Mouse (Mus musculus): ENCODE measurements at regions not wholly inside any gene's neighbourhood (a gene's known extent, or its start where the extent isn't known, plus 50 kb on each side); places are given as distances from the start of the nearest gene placed in this dataset.

GRCm38 (mm10) chr3:136531604-136532003 lies 138.3 kb upstream of the Ppp3ca start:
- Histone ChIP-seq H3K9me3 (ENCODE audit: control insufficient read depth, insufficient read depth, low read depth, low read length) (no peaks in the 10 kb centered on the region), H3K4me1 (ENCODE audit: control insufficient read depth in 2 of 2, insufficient read depth in 2 of 2, low read length in 2 of 2, poor library complexity in 1 of 2) (no peaks in the 10 kb centered on the region), H3K36me3 (ENCODE audit: control insufficient read depth, insufficient read depth, low read length, poor library complexity, severe bottlenecking) (no peaks in the 10 kb centered on the region), H3K4me3 (ENCODE audit: insufficient read depth in 1 of 2, low read depth in 1 of 2, low read length in 2 of 2, poor library complexity in 1 of 2, severe bottlenecking in 1 of 2) (no peak overlapping the region), H3K27ac (ENCODE audit: insufficient read depth, low read depth, low read length, poor library complexity, severe bottlenecking) (no peak overlapping the region), H3K9ac (ENCODE audit: insufficient read depth, low read depth, low read length, poor library complexity, severe bottlenecking) (no peak overlapping the region)
- TF ChIP-seq ZNF384 (IDR thresholded peaks at IDR 0.05; ENCODE audit: low read depth, low read length) (no peak), MAFK (IDR thresholded peaks at IDR 0.05; ENCODE audit: insufficient read depth, low read depth, low read length) (no peak), HCFC1 (IDR thresholded peaks at IDR 0.05; ENCODE audit: borderline replicate concordance, insufficient read depth, low read length) (no peak), CHD2 (IDR thresholded peaks at IDR 0.05; ENCODE audit: low read depth, low read length) (no peak), ZC3H11A (IDR thresholded peaks at IDR 0.05; ENCODE audit: borderline replicate concordance, low read depth, low read length) (no peak)
- no peak for DNase-seq (ENCODE audit: low read depth, low spot score)
- in situ Hi-C loops (cut with MboI; ENCODE audit: low sequenced_read_pairs in 2 of 2, unreplicated experiment in 2 of 2) = no loop called here

- H3K9me3 ChIP-seq (ENCODE audit: control insufficient read depth, insufficient read depth, low read depth, low read length) = no peaks in the 10 kb centered on the region
- H3K4me1 ChIP-seq (ENCODE audit: control insufficient read depth in 2 of 2, insufficient read depth in 2 of 2, low read length in 2 of 2, poor library complexity in 1 of 2) = no peaks in the 10 kb centered on the region
- H3K36me3 ChIP-seq (ENCODE audit: control insufficient read depth, insufficient read depth, low read length, poor library complexity, severe bottlenecking) = no peaks in the 10 kb centered on the region
- no peak for DNase-seq (ENCODE audit: low read depth, low spot score)
- no peak overlapping the region for H3K9ac ChIP-seq (ENCODE audit: insufficient read depth, low read depth, low read length, poor library complexity, severe bottlenecking)
- H3K4me3 ChIP-seq (ENCODE audit: insufficient read depth in 1 of 2, low read depth in 1 of 2, low read length in 2 of 2, poor library complexity in 1 of 2, severe bottlenecking in 1 of 2) = no peak overlapping the region
- in situ Hi-C loops (cut with MboI; ENCODE audit: low sequenced_read_pairs in 2 of 2, unreplicated experiment in 2 of 2) = no loop called here
- H3K27ac ChIP-seq (ENCODE audit: insufficient read depth, low read depth, low read length, poor library complexity, severe bottlenecking) = no peak overlapping the region
- TF ChIP-seq ZC3H11A (IDR thresholded peaks at IDR 0.05; ENCODE audit: borderline replicate concordance, low read depth, low read length) = no peak
- no peak for TF ChIP-seq MAFK (IDR thresholded peaks at IDR 0.05; ENCODE audit: insufficient read depth, low read depth, low read length)
- no peak for TF ChIP-seq HCFC1 (IDR thresholded peaks at IDR 0.05; ENCODE audit: borderline replicate concordance, insufficient read depth, low read length)
- no peak for TF ChIP-seq CHD2 (IDR thresholded peaks at IDR 0.05; ENCODE audit: low read depth, low read length)
- TF ChIP-seq ZNF384 (IDR thresholded peaks at IDR 0.05; ENCODE audit: low read depth, low read length) = no peak
Measured at GRCm38 (mm10) chr3:136508575-136508974, 161.3 kb upstream of the Ppp3ca start.

GRCm38 (mm10) chr3:136507070-136507469 lies 162.9 kb upstream of the Ppp3ca start:
- Histone ChIP-seq H3K4me1 (ENCODE audit: control insufficient read depth in 2 of 2, insufficient read depth in 2 of 2, low read length in 2 of 2, poor library complexity in 1 of 2) (no peaks in the 10 kb centered on the region), H3K9ac (ENCODE audit: insufficient read depth, low read depth, low read length, poor library complexity, severe bottlenecking) (no peak overlapping the region), H3K9me3 (ENCODE audit: control insufficient read depth, insufficient read depth, low read depth, low read length) (no peaks in the 10 kb centered on the region), H3K4me3 (ENCODE audit: insufficient read depth in 1 of 2, low read depth in 1 of 2, low read length in 2 of 2, poor library complexity in 1 of 2, severe bottlenecking in 1 of 2) (no peak overlapping the region), H3K27ac (ENCODE audit: insufficient read depth, low read depth, low read length, poor library complexity, severe bottlenecking) (no peak overlapping the region), H3K36me3 (ENCODE audit: control insufficient read depth, insufficient read depth, low read length, poor library complexity, severe bottlenecking) (no peaks in the 10 kb centered on the region)
- no peak for TF ChIP-seq ZC3H11A (IDR thresholded peaks at IDR 0.05; ENCODE audit: borderline replicate concordance, low read depth, low read length)
- TF ChIP-seq CHD2 (IDR thresholded peaks at IDR 0.05; ENCODE audit: low read depth, low read length) = no peak
- no peak for TF ChIP-seq ZNF384 (IDR thresholded peaks at IDR 0.05; ENCODE audit: low read depth, low read length)
- no peak for TF ChIP-seq HCFC1 (IDR thresholded peaks at IDR 0.05; ENCODE audit: borderline replicate concordance, insufficient read depth, low read length)
- TF ChIP-seq MAFK (IDR thresholded peaks at IDR 0.05; ENCODE audit: insufficient read depth, low read depth, low read length) = no peak
- DNase-seq (ENCODE audit: low read depth, low spot score) = no peak
- in situ Hi-C loops (cut with MboI; ENCODE audit: low sequenced_read_pairs in 2 of 2, unreplicated experiment in 2 of 2) = no loop called here

- DNase-seq (ENCODE audit: low read depth, low spot score) = no peak
- no peak for TF ChIP-seq MAFK (IDR thresholded peaks at IDR 0.05; ENCODE audit: insufficient read depth, low read depth, low read length)
- TF ChIP-seq HCFC1 (IDR thresholded peaks at IDR 0.05; ENCODE audit: borderline replicate concordance, insufficient read depth, low read length) = no peak
- no peak for TF ChIP-seq ZC3H11A (IDR thresholded peaks at IDR 0.05; ENCODE audit: borderline replicate concordance, low read depth, low read length)
- TF ChIP-seq CHD2 (IDR thresholded peaks at IDR 0.05; ENCODE audit: low read depth, low read length) = no peak
- no peak for TF ChIP-seq ZNF384 (IDR thresholded peaks at IDR 0.05; ENCODE audit: low read depth, low read length)
- no peak overlapping the region for H3K4me3 ChIP-seq (ENCODE audit: insufficient read depth in 1 of 2, low read depth in 1 of 2, low read length in 2 of 2, poor library complexity in 1 of 2, severe bottlenecking in 1 of 2)
- no peaks in the 10 kb centered on the region for H3K36me3 ChIP-seq (ENCODE audit: control insufficient read depth, insufficient read depth, low read length, poor library complexity, severe bottlenecking)
- no peaks in the 10 kb centered on the region for H3K4me1 ChIP-seq (ENCODE audit: control insufficient read depth in 2 of 2, insufficient read depth in 2 of 2, low read length in 2 of 2, poor library complexity in 1 of 2)
- in situ Hi-C loops (cut with MboI; ENCODE audit: low sequenced_read_pairs in 2 of 2, unreplicated experiment in 2 of 2) = no loop called here
- no peak overlapping the region for H3K27ac ChIP-seq (ENCODE audit: insufficient read depth, low read depth, low read length, poor library complexity, severe bottlenecking)
- H3K9ac ChIP-seq (ENCODE audit: insufficient read depth, low read depth, low read length, poor library complexity, severe bottlenecking) = no peak overlapping the region
- H3K9me3 ChIP-seq (ENCODE audit: control insufficient read depth, insufficient read depth, low read depth, low read length) = no peaks in the 10 kb centered on the region
Measured at GRCm38 (mm10) chr3:136494831-136495230, 169.0 kb upstream of the Bank1 start.

- Histone ChIP-seq H3K9ac (ENCODE audit: insufficient read depth, low read depth, low read length, poor library complexity, severe bottlenecking) (no peak overlapping the region), H3K36me3 (ENCODE audit: control insufficient read depth, insufficient read depth, low read length, poor library complexity, severe bottlenecking) (no peaks in the 10 kb centered on the region), H3K27ac (ENCODE audit: insufficient read depth, low read depth, low read length, poor library complexity, severe bottlenecking) (no peak overlapping the region), H3K4me3 (ENCODE audit: insufficient read depth in 1 of 2, low read depth in 1 of 2, low read length in 2 of 2, poor library complexity in 1 of 2, severe bottlenecking in 1 of 2) (no peak overlapping the region), H3K4me1 (ENCODE audit: control insufficient read depth in 2 of 2, insufficient read depth in 2 of 2, low read length in 2 of 2, poor library complexity in 1 of 2) (no peaks in the 10 kb centered on the region), H3K9me3 (ENCODE audit: control insufficient read depth, insufficient read depth, low read depth, low read length) (no peaks in the 10 kb centered on the region)
- in situ Hi-C loops (cut with MboI; ENCODE audit: low sequenced_read_pairs in 2 of 2, unreplicated experiment in 2 of 2) = no loop called here
- DNase-seq (ENCODE audit: low read depth, low spot score) = no peak
- no peak for TF ChIP-seq CHD2 (IDR thresholded peaks at IDR 0.05; ENCODE audit: low read depth, low read length)
- no peak for TF ChIP-seq ZC3H11A (IDR thresholded peaks at IDR 0.05; ENCODE audit: borderline replicate concordance, low read depth, low read length)
- no peak for TF ChIP-seq HCFC1 (IDR thresholded peaks at IDR 0.05; ENCODE audit: borderline replicate concordance, insufficient read depth, low read length)
- TF ChIP-seq ZNF384 (IDR thresholded peaks at IDR 0.05; ENCODE audit: low read depth, low read length) = no peak
- TF ChIP-seq MAFK (IDR thresholded peaks at IDR 0.05; ENCODE audit: insufficient read depth, low read depth, low read length) = no peak
Measured at GRCm38 (mm10) chr3:136491683-136492082, 165.8 kb upstream of the Bank1 start.

All from ES-E14 (cell line).